Mouse (Mus musculus): ENCODE data around the gene Parvb. TPM values are rescaled to one million over a fixed set of nuclear protein-coding genes. Genes with fewer than 3 reads are reported as not detected.

Parvb gene
- total and polyA plus RNA-seq, 2 experiments from 2014 or later: 4.3 to 9.4 TPM

- WGBS: 6% methylated on average over 48 of the region's 48 CpGs
- Histone ChIP-seq H3K27ac (ENCODE audit: low read depth, low read length) (peak within 1 kb of the TSS; percentile 91), H3K4me2 (ENCODE audit: low read depth) (peak within 1 kb of the TSS; percentile 82), H3K4me3 (ENCODE audit: low read depth, low read length) (peak within 1 kb of the TSS; percentile 89), H3K9ac (peak within 1 kb of the TSS; percentile 80), H3K36me3 (ENCODE audit: insufficient read depth) (peaks cover 17% of the 10 kb centered on the region), H3K4me1 (ENCODE audit: insufficient read depth) (peaks cover 9% of the 10 kb centered on the region; the same call in 1 of the 2 replicates), H3K9me3 (ENCODE audit: low read length) (no peaks in the 10 kb centered on the region), H3K27me3 (ENCODE audit: insufficient read depth, low read length) (no peaks in the 10 kb centered on the region)
- ATAC-seq (peak; percentile 100), DNase-seq (peak; percentile 96)
- peak; percentile 37 for TF ChIP-seq CTCF (IDR thresholded peaks at IDR 0.05; ENCODE audit: low read depth)
These were observed 39.6 kb upstream of the Parvb start, which contains the start of gene Samm50 for GRCm38 (mm10) chr15:84192058-84192791. Samm50 (plus strand) TSS chr15:84192241.

- no peak overlapping the region for H3K4me2 ChIP-seq (ENCODE audit: low read depth)
- no peak overlapping the region for H3K27ac ChIP-seq (ENCODE audit: low read depth, low read length)
- ATAC-seq (no peak), DNase-seq (no peak)
- H3K27me3 ChIP-seq (ENCODE audit: insufficient read depth, low read length): no peaks in the 10 kb centered on the region
- no peak overlapping the region for H3K9ac ChIP-seq
- WGBS: 83% methylated on average over 8 of the region's 8 CpGs
- H3K4me1 ChIP-seq (ENCODE audit: insufficient read depth): peaks cover 9% of the 10 kb centered on the region; the same call in 1 of the 2 replicates
- no peak for TF ChIP-seq CTCF (IDR thresholded peaks at IDR 0.05; ENCODE audit: low read depth)
- peaks cover 61% of the 10 kb centered on the region for H3K36me3 ChIP-seq (ENCODE audit: insufficient read depth)
- no peak overlapping the region for H3K4me3 ChIP-seq (ENCODE audit: low read depth, low read length)
- H3K9me3 ChIP-seq (ENCODE audit: low read length): no peaks in the 10 kb centered on the region
These were observed 35.2 kb upstream of the Parvb start for GRCm38 (mm10) chr15:84196486-84197165.

GRCm38 (mm10) chr15:84207327-84207726 is 24.5 kb upstream of the Parvb start:
- H3K4me2 ChIP-seq (ENCODE audit: low read depth): no peak overlapping the region
- no peak for ATAC-seq
- no peaks in the 10 kb centered on the region for H3K4me1 ChIP-seq (ENCODE audit: insufficient read depth)
- no peak overlapping the region for H3K27ac ChIP-seq (ENCODE audit: low read depth, low read length)
- no peak for TF ChIP-seq CTCF (IDR thresholded peaks at IDR 0.05; ENCODE audit: low read depth)
- H3K9ac ChIP-seq: no peak overlapping the region
- H3K27me3 ChIP-seq (ENCODE audit: insufficient read depth, low read length): no peaks in the 10 kb centered on the region
- no peak for DNase-seq
- WGBS: over 99% methylated on average over 4 of the region's 4 CpGs
- H3K9me3 ChIP-seq (ENCODE audit: low read length): no peaks in the 10 kb centered on the region
- H3K36me3 ChIP-seq (ENCODE audit: insufficient read depth): peaks cover 91% of the 10 kb centered on the region
- no peak overlapping the region for H3K4me3 ChIP-seq (ENCODE audit: low read depth, low read length)

- Histone ChIP-seq H3K4me1 (ENCODE audit: insufficient read depth) (no peaks in the 10 kb centered on the region), H3K27me3 (ENCODE audit: insufficient read depth, low read length) (no peaks in the 10 kb centered on the region), H3K4me2 (ENCODE audit: low read depth) (no peak overlapping the region), H3K36me3 (ENCODE audit: insufficient read depth) (peaks cover 72% of the 10 kb centered on the region), H3K27ac (ENCODE audit: low read depth, low read length) (peak overlapping the region; percentile 15; the same call in 1 of the 2 replicates), H3K4me3 (ENCODE audit: low read depth, low read length) (no peak overlapping the region), H3K9ac (no peak overlapping the region), H3K9me3 (ENCODE audit: low read length) (no peaks in the 10 kb centered on the region)
- no peak for DNase-seq
- no peak for TF ChIP-seq CTCF (IDR thresholded peaks at IDR 0.05; ENCODE audit: low read depth)
- ATAC-seq: no peak
- WGBS: 82% methylated on average over 11 of the region's 11 CpGs
These were observed 22.1 kb upstream of the Parvb start for GRCm38 (mm10) chr15:84209517-84210412.

GRCm38 (mm10) chr15:84210461-84210860 is 21.4 kb upstream of the Parvb start:
- no peak for DNase-seq
- H3K27ac ChIP-seq (ENCODE audit: low read depth, low read length): no peak overlapping the region
- no peak overlapping the region for H3K4me2 ChIP-seq (ENCODE audit: low read depth)
- no peaks in the 10 kb centered on the region for H3K4me1 ChIP-seq (ENCODE audit: insufficient read depth)
- no peak overlapping the region for H3K9ac ChIP-seq
- H3K4me3 ChIP-seq (ENCODE audit: low read depth, low read length): no peak overlapping the region
- no peak for ATAC-seq
- peaks cover 69% of the 10 kb centered on the region for H3K36me3 ChIP-seq (ENCODE audit: insufficient read depth)
- H3K27me3 ChIP-seq (ENCODE audit: insufficient read depth, low read length): no peaks in the 10 kb centered on the region
- no peaks in the 10 kb centered on the region for H3K9me3 ChIP-seq (ENCODE audit: low read length)
- 92% methylated on average over 13 of the region's 13 CpGs for WGBS
- no peak for TF ChIP-seq CTCF (IDR thresholded peaks at IDR 0.05; ENCODE audit: low read depth)

GRCm38 (mm10) chr15:84210941-84211340 is 20.9 kb upstream of the Parvb start:
- Histone ChIP-seq H3K4me1 (ENCODE audit: insufficient read depth) (no peaks in the 10 kb centered on the region), H3K36me3 (ENCODE audit: insufficient read depth) (peaks cover 64% of the 10 kb centered on the region), H3K4me2 (ENCODE audit: low read depth) (no peak overlapping the region), H3K27ac (ENCODE audit: low read depth, low read length) (no peak overlapping the region), H3K27me3 (ENCODE audit: insufficient read depth, low read length) (no peaks in the 10 kb centered on the region), H3K9ac (no peak overlapping the region), H3K4me3 (ENCODE audit: low read depth, low read length) (no peak overlapping the region), H3K9me3 (ENCODE audit: low read length) (no peaks in the 10 kb centered on the region)
- TF ChIP-seq CTCF (IDR thresholded peaks at IDR 0.05; ENCODE audit: low read depth): no peak
- ATAC-seq (no peak), DNase-seq (no peak)
- WGBS: 89% methylated on average over 13 of the region's 13 CpGs
